Mouse (Mus musculus) cerebellum, adult 2 months (tissue): ENCODE data around the gene Txndc11.

Experiments used
- CTCF ChIP-seq: fragments of 200-500 bp; IDR thresholded peaks from 2 replicates; pipeline ENCODE4 v1.5.1; 2011; ENCODE audit warnings: low read depth, mild to moderate bottlenecking, control low read depth, low read length, moderate library complexity, borderline replicate concordance; ENCODE audit not compliant: insufficient read depth
- POLR2A ChIP-seq: fragments of 200-500 bp; IDR thresholded peaks from 2 replicates; pipeline ENCODE4 v1.6.1; 2011; ENCODE audit warnings: low read length, control low read depth, borderline replicate concordance; ENCODE audit not compliant: insufficient read depth

- peak; percentile 91 for TF ChIP-seq POLR2A
- TF ChIP-seq CTCF, result no peak
Measured at GRCm38 (mm10) chr16:11134348-11135344, at the start of gene Txndc11.
